Mouse (Mus musculus): Measurements from ENCODE around the gene Rab3gap2.

- TF ChIP-seq CTCF (IDR thresholded peaks at IDR 0.05; ENCODE audit: borderline replicate concordance, insufficient read depth, low read depth, low read length) (no peak), POLR2A (IDR thresholded peaks at IDR 0.05; ENCODE audit: borderline replicate concordance, insufficient read depth, low read length) (no peak)
Observed at GRCm38 (mm10) chr1:185226889-185227288, 23.0 kb downstream of the Rab3gap2 start.
